Comparison of ENCODE assay signal across 36 mouse cellular contexts in the genomic region with DNA sequence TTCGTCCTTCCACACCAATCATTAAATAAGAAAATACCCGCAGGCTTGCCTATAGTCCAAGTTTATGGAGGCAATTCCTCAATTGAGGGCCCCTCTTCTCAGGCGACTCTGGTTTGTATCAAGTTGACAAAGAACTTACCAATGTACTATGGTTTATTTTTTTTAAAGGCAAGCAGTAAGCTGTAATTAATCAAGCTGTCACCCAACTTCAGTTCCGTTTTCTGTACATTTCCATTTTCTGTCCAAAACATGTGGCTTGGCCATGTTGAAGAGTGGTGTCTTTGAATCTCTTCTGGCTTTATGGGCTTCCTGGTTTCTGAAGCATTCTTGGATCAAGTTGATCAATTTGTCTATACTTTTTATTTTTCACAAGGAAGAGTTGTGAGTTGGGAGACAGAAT. TPM values are rescaled to one million over a fixed set of nuclear protein-coding genes. Genes with fewer than 3 reads are reported as not detected.
"Had no signal": no experiment of that assay in that cellular context is flagged by ENCODE, and none has a peak within 500 bp of the region (broad histone marks: within the 10 kb centered on the region; RNA-seq: fewer than 3 reads in every experiment).

No protein-coding gene starts in this region.

- H3K9ac ChIP-seq: limb, embryonic 12.5 days; limb, embryonic 13.5 days; limb, embryonic 15.5 days; liver, embryonic 12.5 days; liver, embryonic 13.5 days; liver, embryonic 14.5 days; liver, embryonic 15.5 days; liver, postnatal 0 days; lung, embryonic 14.5 days; lung, embryonic 15.5 days; midbrain, embryonic 12.5 days; midbrain, embryonic 13.5 days; midbrain, embryonic 15.5 days; neural tube, embryonic 12.5 days had no signal

- ATAC-seq: liver, embryonic 12.5 days; liver, postnatal 0 days; lung, postnatal 0 days; midbrain, embryonic 13.5 days; midbrain, embryonic 15.5 days; midbrain, embryonic 16.5 days had no signal

- H3K9me3 ChIP-seq: limb, embryonic 10.5 days; limb, embryonic 12.5 days; limb, embryonic 13.5 days; limb, embryonic 15.5 days; liver, embryonic 12.5 days; liver, embryonic 13.5 days; liver, embryonic 15.5 days; lung, embryonic 15.5 days; megakaryocyte, embryonic 14.5 days; midbrain, embryonic 10.5 days; midbrain, embryonic 12.5 days; midbrain, embryonic 13.5 days; midbrain, embryonic 15.5 days; neural tube, embryonic 12.5 days had no signal

- H3K36me3 ChIP-seq: limb, embryonic 15.5 days; liver, embryonic 13.5 days; liver, embryonic 15.5 days; lung, embryonic 15.5 days; midbrain, embryonic 12.5 days; midbrain, embryonic 15.5 days; neural tube, embryonic 12.5 days had no signal

- H3K27me3 ChIP-seq: limb, embryonic 15.5 days; liver, embryonic 13.5 days; liver, embryonic 15.5 days; lung, embryonic 15.5 days; midbrain, embryonic 12.5 days; midbrain, embryonic 13.5 days; midbrain, embryonic 15.5 days; neural tube, embryonic 12.5 days had no signal

- H3K4me3 ChIP-seq: limb, embryonic 10.5 days; limb, embryonic 12.5 days; limb, embryonic 13.5 days; limb, embryonic 15.5 days; liver, embryonic 12.5 days; liver, embryonic 13.5 days; liver, embryonic 15.5 days; lung, embryonic 15.5 days; megakaryocyte, embryonic 14.5 days; midbrain, embryonic 10.5 days; midbrain, embryonic 12.5 days; midbrain, embryonic 13.5 days; midbrain, embryonic 15.5 days; neural tube, embryonic 12.5 days had no signal

- H3K27ac ChIP-seq: limb, embryonic 10.5 days; limb, embryonic 12.5 days; limb, embryonic 13.5 days; limb, embryonic 15.5 days; liver, embryonic 12.5 days; liver, embryonic 13.5 days; liver, embryonic 14.5 days; liver, embryonic 15.5 days; lung, embryonic 15.5 days; macrophage; midbrain, embryonic 10.5 days; midbrain, embryonic 12.5 days; midbrain, embryonic 13.5 days; midbrain, embryonic 15.5 days; neural tube, embryonic 12.5 days had no signal

- DNase-seq: left cerebral cortex, postnatal 4 days; liver; liver, embryonic 13.5 days; liver, postnatal 0 days; lung, adult 18-20 months; lung, adult 2 months; lung, embryonic 14.5 days; lung, postnatal 10 days; lung, postnatal 14 days; lung, postnatal 36 days; lung, postnatal 4 days; midbrain, embryonic 14.5 days had no signal

- H3K4me1 ChIP-seq: limb, embryonic 15.5 days; liver, embryonic 15.5 days; lung, embryonic 15.5 days; neural tube, embryonic 12.5 days had no signal

- H3K4me2 ChIP-seq: limb, embryonic 12.5 days; limb, embryonic 13.5 days; limb, embryonic 15.5 days; liver, embryonic 11.5 days; liver, embryonic 12.5 days; liver, embryonic 13.5 days; liver, embryonic 15.5 days; lung, embryonic 14.5 days; lung, embryonic 15.5 days; midbrain, embryonic 11.5 days; midbrain, embryonic 12.5 days; midbrain, embryonic 13.5 days; midbrain, embryonic 15.5 days; neural tube, embryonic 12.5 days had no signal

RNA-seq across cellular contexts. Expression of a gene that starts 52.9 kb away (rescaled TPM):
- total RNA-seq: liver, adult 2 months; megakaryocyte, adult 5-6 weeks; monocyte, adult 5-6 weeks had no signal
- polyA plus RNA-seq: liver, adult 2 months had no signal

RNA-seq across cellular contexts. Expression of a gene that starts 53.6 kb away (rescaled TPM):
- total RNA-seq: liver, adult 2 months; megakaryocyte progenitor cell, adult 5-6 weeks; megakaryocyte, adult 5-6 weeks; megakaryocyte-erythroid progenitor cell, adult 5-6 weeks; monocyte, adult 5-6 weeks had no signal
- polyA plus RNA-seq: liver, adult 2 months; lung, adult 2 months had no signal
